Mouse (Mus musculus) forebrain, embryonic 15.5 days (tissue): ENCODE results near the gene Kif6. TPM values are rescaled to one million over a fixed set of nuclear protein-coding genes. Genes with fewer than 3 reads are reported as not detected.

Experiments
- ATAC-seq: fragments of 200-750 bp; cut with Nextera tagmentation; replicated peaks from 2 replicates; pipeline ENCODE4 v1.8.0; 2017; ENCODE audit warnings: mild to moderate bottlenecking, moderate TSS enrichment, moderate library complexity
- H3K27ac ChIP-seq: fragments of 300-500 bp; sonication (generic); replicated peaks from 2 replicates; pipeline ENCODE4 v1.5.1; 2015; ENCODE audit warnings: mild to moderate bottlenecking, inconsistent platforms
- H3K27me3 ChIP-seq: fragments of 300-500 bp; sonication (generic); 2 replicates; pipeline ENCODE4 v1.6.1; 2015; ENCODE audit warnings: inconsistent platforms
- H3K36me3 ChIP-seq: fragments of 300-500 bp; sonication (generic); 2 replicates; pipeline ENCODE4 v1.6.1; 2015; ENCODE audit warnings: mild to moderate bottlenecking, inconsistent platforms
- H3K4me1 ChIP-seq: fragments of 300-500 bp; sonication (generic); 2 replicates; pipeline ENCODE4 v1.6.1; 2015; ENCODE audit warnings: inconsistent platforms
- H3K4me2 ChIP-seq: fragments of 300-500 bp; sonication (generic); replicated peaks from 2 replicates; pipeline ENCODE4 v1.6.1; 2015; ENCODE audit warnings: mild to moderate bottlenecking, inconsistent platforms
- H3K4me3 ChIP-seq: fragments of 300-500 bp; sonication (generic); 2 replicates; pipeline ENCODE4 v1.5.1; 2015; ENCODE audit warnings: mild to moderate bottlenecking, inconsistent platforms
- H3K9ac ChIP-seq: fragments of 300-500 bp; sonication (generic); replicated peaks from 2 replicates; pipeline ENCODE4 v1.6.1; 2015; ENCODE audit warnings: mild to moderate bottlenecking, inconsistent platforms
- H3K9me3 ChIP-seq: fragments of 300-500 bp; sonication (generic); 2 replicates; pipeline ENCODE4 v1.6.1; 2016; ENCODE audit warnings: inconsistent platforms
- WGBS: fragments of 180-500 bp; shearing (Covaris S2); methylation state at CpG from one replicate; pipeline ENCODE4 v1.1.7; 2015; ENCODE audit warnings: mixed read lengths; 5-methylcytosine and 5-hydroxymethylcytosine counted together
- polyA plus RNA-seq: library from polyadenylated mRNA; unstranded; fragments of >200 nt; fragmentation: Nextera tagmentation; extraction: Ambion mirVana; gene quantifications from 2 replicates; pipeline ENCODE4 v1.2.1, GENCODE M21; 2015

Kif6 gene
- polyA plus RNA-seq, 1 experiment from 2014 or later, result 2.1 TPM

- no peak overlapping the region for H3K4me3 ChIP-seq
- H3K4me1 ChIP-seq, result peaks cover 7% of the 10 kb centered on the region
- H3K9ac ChIP-seq, result no peak overlapping the region
- no peaks in the 10 kb centered on the region for H3K9me3 ChIP-seq
- no peaks in the 10 kb centered on the region for H3K27me3 ChIP-seq
- peak overlapping the region; percentile 59 for H3K27ac ChIP-seq
- H3K36me3 ChIP-seq, result no peaks in the 10 kb centered on the region
- ATAC-seq, result peak; percentile 93
- WGBS, result 45% methylated on average over 6 of the region's 6 CpGs
- H3K4me2 ChIP-seq, result no peak overlapping the region
These were observed 57.0 kb downstream of the Kif6 start for GRCm38 (mm10) chr17:49671921-49672339.

DNA sequence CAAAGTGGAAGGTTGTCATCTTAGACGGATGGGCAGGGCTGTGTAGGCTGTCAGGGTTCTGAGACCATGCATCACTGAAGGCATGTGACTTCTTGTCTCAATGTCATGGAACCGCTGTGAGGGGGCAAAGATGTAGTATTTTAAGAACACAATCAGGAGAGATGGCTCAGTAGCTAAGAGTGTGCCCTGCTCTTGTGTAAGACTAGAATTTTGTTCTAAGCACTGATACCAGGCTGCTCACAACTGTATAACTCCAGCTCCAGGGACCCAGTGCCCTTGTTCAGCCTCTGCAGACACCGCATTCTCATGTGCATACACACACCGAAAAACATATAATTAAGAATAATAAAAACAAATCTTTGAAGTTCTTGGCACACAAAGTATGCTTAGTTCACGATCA is 57.5 kb downstream of the Kif6 start:
- H3K4me3 ChIP-seq, result no peak overlapping the region
- peak; percentile 67 for ATAC-seq
- H3K36me3 ChIP-seq, result no peaks in the 10 kb centered on the region
- no peaks in the 10 kb centered on the region for H3K9me3 ChIP-seq
- H3K9ac ChIP-seq, result no peak overlapping the region
- peaks cover 7% of the 10 kb centered on the region for H3K4me1 ChIP-seq
- peak overlapping the region; percentile 59 for H3K27ac ChIP-seq
- no peaks in the 10 kb centered on the region for H3K27me3 ChIP-seq
- 76% methylated on average over 5 of the region's 5 CpGs for WGBS
- no peak overlapping the region for H3K4me2 ChIP-seq

- H3K9ac ChIP-seq, result no peak overlapping the region
- no peak overlapping the region for H3K4me2 ChIP-seq
- H3K27ac ChIP-seq, result no peak overlapping the region
- ATAC-seq, result no peak
- WGBS, result 73% methylated on average over 4 of the region's 4 CpGs
- peaks cover 7% of the 10 kb centered on the region for H3K4me1 ChIP-seq
- H3K27me3 ChIP-seq, result no peaks in the 10 kb centered on the region
- H3K4me3 ChIP-seq, result no peak overlapping the region
- H3K9me3 ChIP-seq, result no peaks in the 10 kb centered on the region
- H3K36me3 ChIP-seq, result no peaks in the 10 kb centered on the region
These were observed 60.7 kb downstream of the Kif6 start for GRCm38 (mm10) chr17:49675629-49676028.

GRCm38 (mm10) chr17:49681410-49681809 is 66.5 kb downstream of the Kif6 start:
- WGBS, result 30% methylated on average over 8 of the region's 8 CpGs
- Histone ChIP-seq H3K9ac (no peak overlapping the region), H3K36me3 (no peaks in the 10 kb centered on the region), H3K9me3 (no peaks in the 10 kb centered on the region), H3K27me3 (no peaks in the 10 kb centered on the region), H3K4me3 (no peak overlapping the region), H3K27ac (no peak overlapping the region), H3K4me1 (peaks cover 3% of the 10 kb centered on the region; the same call in 1 of the 2 replicates), H3K4me2 (no peak overlapping the region)
- no peak for ATAC-seq

- WGBS, result 23% methylated on average over 2 of the region's 2 CpGs
- H3K9ac ChIP-seq, result no peak overlapping the region
- H3K9me3 ChIP-seq, result no peaks in the 10 kb centered on the region
- no peak overlapping the region for H3K4me2 ChIP-seq
- no peak overlapping the region for H3K4me3 ChIP-seq
- H3K36me3 ChIP-seq, result no peaks in the 10 kb centered on the region
- no peak for ATAC-seq
- H3K4me1 ChIP-seq, result peaks cover 3% of the 10 kb centered on the region; the same call in 1 of the 2 replicates
- H3K27me3 ChIP-seq, result no peaks in the 10 kb centered on the region
- no peak overlapping the region for H3K27ac ChIP-seq
These were observed 69.2 kb downstream of the Kif6 start for GRCm38 (mm10) chr17:49684146-49684545.

DNA sequence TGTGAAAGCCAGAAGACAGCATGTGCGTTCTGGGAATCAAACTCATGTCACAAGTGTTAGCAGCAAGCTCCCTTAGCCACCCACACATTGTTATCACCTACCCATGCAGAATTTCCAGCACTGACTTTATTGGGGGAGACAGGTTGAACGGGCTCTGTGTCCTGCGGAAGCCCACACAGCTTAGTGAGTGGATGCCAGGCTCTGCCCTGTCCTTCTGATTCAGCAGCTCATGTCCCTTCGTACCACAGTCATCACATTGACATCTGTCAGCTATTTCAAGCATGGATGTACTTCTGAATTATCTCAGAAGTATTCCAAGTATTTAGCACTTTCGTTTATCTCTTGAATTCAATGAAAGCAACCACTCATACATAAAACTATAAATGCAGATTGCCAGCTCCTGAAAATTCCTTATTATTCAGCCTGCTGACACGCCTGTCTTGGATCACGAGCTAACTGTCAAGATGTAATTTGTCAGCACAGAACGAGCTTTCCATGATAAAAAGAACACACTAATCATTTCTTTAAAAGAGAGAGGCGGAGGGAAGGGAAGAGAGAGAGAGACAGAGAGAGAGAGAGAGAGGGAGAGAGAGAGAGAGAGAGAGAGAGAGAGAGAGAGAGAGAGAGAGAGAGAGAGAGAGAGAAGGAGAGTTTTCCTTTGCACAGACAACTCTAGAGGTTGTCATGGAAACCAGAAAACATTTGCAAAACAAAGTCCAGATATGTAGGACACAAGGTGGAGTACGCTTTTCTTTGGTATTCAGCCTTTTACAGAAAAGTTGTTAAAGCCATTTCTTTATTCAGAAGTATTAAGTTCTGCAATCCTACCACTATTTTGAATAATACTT is 75.9 kb downstream of the Kif6 start:
- H3K36me3 ChIP-seq, result no peaks in the 10 kb centered on the region
- H3K9me3 ChIP-seq, result no peaks in the 10 kb centered on the region
- H3K9ac ChIP-seq, result no peak overlapping the region
- H3K27ac ChIP-seq, result peak overlapping the region; percentile 70
- peaks cover 17% of the 10 kb centered on the region for H3K4me1 ChIP-seq
- 36% methylated on average over 10 of the region's 10 CpGs for WGBS
- no peak overlapping the region for H3K4me2 ChIP-seq
- peak; percentile 49 for ATAC-seq
- H3K27me3 ChIP-seq, result no peaks in the 10 kb centered on the region
- H3K4me3 ChIP-seq, result no peak overlapping the region

DNA sequence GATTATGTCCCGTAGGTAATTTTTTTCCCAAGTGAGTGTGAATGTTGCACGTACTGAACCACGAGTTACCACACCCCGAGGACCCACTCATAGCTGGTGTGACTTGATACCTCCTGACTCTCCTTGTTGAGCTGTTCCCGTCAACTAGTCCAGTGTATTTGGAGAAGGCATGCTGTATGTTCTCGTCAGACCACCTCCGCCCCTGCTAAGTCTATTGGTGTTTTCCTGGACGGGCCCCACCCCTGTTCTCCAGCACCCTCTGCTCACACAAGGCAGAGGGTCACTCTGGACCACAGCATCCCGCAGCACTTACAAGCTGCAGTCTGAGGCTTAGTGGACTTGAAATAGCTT is 76.5 kb downstream of the Kif6 start:
- Histone ChIP-seq H3K4me2 (no peak overlapping the region), H3K9me3 (no peaks in the 10 kb centered on the region), H3K27ac (no peak overlapping the region), H3K4me3 (no peak overlapping the region), H3K36me3 (no peaks in the 10 kb centered on the region), H3K27me3 (no peaks in the 10 kb centered on the region), H3K4me1 (peaks cover 17% of the 10 kb centered on the region), H3K9ac (no peak overlapping the region)
- peak; percentile 32; the same call in 1 of the 2 replicates for ATAC-seq
- WGBS, result 68% methylated on average over 9 of the region's 9 CpGs

DNA sequence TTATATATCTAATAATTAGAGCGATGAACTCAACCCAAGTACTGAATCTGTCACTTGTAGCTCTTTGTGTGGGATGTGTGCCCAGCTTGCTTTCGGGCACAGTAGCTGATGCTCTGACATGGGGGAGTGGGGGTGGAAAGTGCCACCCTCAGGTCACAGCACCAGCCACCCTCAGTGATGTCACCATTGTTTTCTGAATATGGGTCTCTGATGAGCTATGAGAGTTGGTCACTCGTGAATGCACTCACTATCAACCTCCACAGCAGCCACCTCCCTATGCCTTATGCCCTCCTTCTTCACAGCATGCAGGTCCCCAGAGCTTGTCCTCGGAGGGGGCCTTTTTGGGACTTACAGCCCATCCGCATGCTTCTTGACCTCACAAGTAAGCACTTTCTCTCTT is 78.3 kb downstream of the Kif6 start:
- H3K27ac ChIP-seq, result no peak overlapping the region
- H3K27me3 ChIP-seq, result no peaks in the 10 kb centered on the region
- 66% methylated on average over 5 of the region's 5 CpGs for WGBS
- H3K36me3 ChIP-seq, result no peaks in the 10 kb centered on the region
- no peaks in the 10 kb centered on the region for H3K9me3 ChIP-seq
- no peak overlapping the region for H3K4me2 ChIP-seq
- H3K4me3 ChIP-seq, result no peak overlapping the region
- H3K9ac ChIP-seq, result no peak overlapping the region
- H3K4me1 ChIP-seq, result peaks cover 17% of the 10 kb centered on the region
- no peak for ATAC-seq

- no peaks in the 10 kb centered on the region for H3K36me3 ChIP-seq
- no peak overlapping the region for H3K4me2 ChIP-seq
- no peaks in the 10 kb centered on the region for H3K27me3 ChIP-seq
- 89% methylated on average over 5 of the region's 5 CpGs for WGBS
- H3K27ac ChIP-seq, result no peak overlapping the region
- no peaks in the 10 kb centered on the region for H3K9me3 ChIP-seq
- no peak overlapping the region for H3K9ac ChIP-seq
- ATAC-seq, result no peak
- peaks cover 4% of the 10 kb centered on the region; the same call in 1 of the 2 replicates for H3K4me1 ChIP-seq
- H3K4me3 ChIP-seq, result no peak overlapping the region
These were observed 82.3 kb downstream of the Kif6 start for GRCm38 (mm10) chr17:49697220-49697619.

GRCm38 (mm10) chr17:49703492-49704249 is 88.7 kb downstream of the Kif6 start:
- 26% methylated on average over 12 of the region's 12 CpGs for whole genome bisulfite sequencing
- Histone ChIP-seq H3K9ac (no peak overlapping the region), H3K36me3 (no peaks in the 10 kb centered on the region), H3K4me1 (peaks cover 18% of the 10 kb centered on the region), H3K27me3 (no peaks in the 10 kb centered on the region), H3K27ac (peak overlapping the region; percentile 70), H3K4me3 (no peak overlapping the region), H3K9me3 (no peaks in the 10 kb centered on the region), H3K4me2 (no peak overlapping the region)
- ATAC-seq, result peak; percentile 73

- H3K9ac ChIP-seq, result no peak overlapping the region
- no peak for ATAC-seq
- H3K27me3 ChIP-seq, result no peaks in the 10 kb centered on the region
- no peak overlapping the region for H3K4me2 ChIP-seq
- no peaks in the 10 kb centered on the region for H3K9me3 ChIP-seq
- no peak overlapping the region for H3K27ac ChIP-seq
- no peaks in the 10 kb centered on the region for H3K36me3 ChIP-seq
- no peak overlapping the region for H3K4me3 ChIP-seq
- WGBS, result 78% methylated on average over 2 of the region's 2 CpGs
- H3K4me1 ChIP-seq, result peaks cover 3% of the 10 kb centered on the region; the same call in 1 of the 2 replicates
These were observed 94.3 kb downstream of the Kif6 start for GRCm38 (mm10) chr17:49709192-49709591.

DNA sequence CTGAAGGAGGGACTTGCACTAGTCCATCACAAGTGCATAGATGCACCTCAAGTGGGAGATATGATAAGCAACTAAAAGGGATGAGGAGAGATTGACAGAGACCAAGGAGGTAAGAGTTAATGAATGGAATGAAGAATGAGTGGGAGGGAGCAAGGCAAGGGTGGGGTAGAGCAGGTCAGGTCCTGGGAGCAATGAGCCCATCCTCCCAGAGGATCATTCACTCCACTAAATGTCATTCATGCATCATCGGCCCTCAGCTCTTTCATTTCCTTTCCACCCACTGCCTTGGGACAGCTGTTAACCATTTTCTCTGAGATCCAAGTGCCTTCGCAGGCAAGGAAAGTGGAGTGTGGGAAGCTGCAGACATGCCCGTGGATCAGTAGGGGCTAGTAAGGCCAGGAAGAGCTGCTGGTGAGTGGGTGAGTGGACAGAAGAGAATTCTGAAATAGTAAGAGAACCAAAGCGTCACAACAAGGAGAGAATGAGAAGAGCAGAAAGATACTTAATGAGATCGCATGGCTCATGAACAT is 95.2 kb downstream of the Kif6 start:
- Histone ChIP-seq H3K27ac (no peak overlapping the region), H3K4me1 (no peaks in the 10 kb centered on the region), H3K9me3 (no peaks in the 10 kb centered on the region), H3K27me3 (no peaks in the 10 kb centered on the region), H3K36me3 (no peaks in the 10 kb centered on the region), H3K9ac (no peak overlapping the region), H3K4me2 (no peak overlapping the region), H3K4me3 (no peak overlapping the region)
- WGBS, result 89% methylated on average over 5 of the region's 5 CpGs
- no peak for ATAC-seq
